Mouse (Mus musculus): ENCODE data around the gene Ddx41. TPM values are rescaled to one million over a fixed set of nuclear protein-coding genes. Genes with fewer than 3 reads are reported as not detected.

Ddx41 gene
- polyA plus RNA-seq, 1 experiment from 2014 or later = 56.7 TPM

DNA sequence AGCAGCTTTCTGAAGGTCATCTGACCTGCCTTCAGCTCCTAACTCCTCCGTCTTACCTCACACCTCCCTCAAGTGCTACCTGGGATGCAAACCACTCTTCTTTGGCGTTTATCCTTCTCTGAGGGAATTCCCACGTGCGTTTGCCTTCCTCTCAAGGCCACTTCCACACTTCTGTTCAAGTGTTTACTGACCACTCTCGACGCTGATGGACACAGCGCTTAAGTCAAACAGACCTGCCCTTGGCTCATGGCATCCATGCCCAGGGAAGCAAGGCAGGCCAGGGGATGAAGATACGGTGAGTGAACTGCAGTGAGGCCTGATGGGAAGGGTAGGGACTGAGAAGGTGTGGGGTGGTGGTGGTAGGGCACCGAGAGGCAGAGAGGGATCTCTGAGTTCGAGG is 35.9 kb downstream of the Ddx41 start:
- 75% methylated on average over 10 of the region's 10 CpGs for WGBS
- no peak overlapping the region for H3K9ac ChIP-seq
- no peak overlapping the region for H3K4me2 ChIP-seq
- H3K27me3 ChIP-seq = no peaks in the 10 kb centered on the region
- H3K27ac ChIP-seq = no peak overlapping the region
- no peaks in the 10 kb centered on the region for H3K9me3 ChIP-seq
- H3K4me1 ChIP-seq = peaks cover 4% of the 10 kb centered on the region; the same call in 1 of the 2 replicates
- no peak for ATAC-seq (ENCODE audit: insufficient number of reproducible peaks, low FRiP score, low TSS enrichment, low read depth)
- peaks cover 83% of the 10 kb centered on the region for H3K36me3 ChIP-seq
- no peak overlapping the region for H3K4me3 ChIP-seq

- H3K4me2 ChIP-seq = no peak overlapping the region
- ATAC-seq (ENCODE audit: insufficient number of reproducible peaks, low FRiP score, low TSS enrichment, low read depth) = no peak
- no peaks in the 10 kb centered on the region for H3K9me3 ChIP-seq
- peaks cover 66% of the 10 kb centered on the region for H3K36me3 ChIP-seq
- peaks cover 13% of the 10 kb centered on the region; the same call in 1 of the 2 replicates for H3K4me1 ChIP-seq
- no peak overlapping the region for H3K27ac ChIP-seq
- no peak overlapping the region for H3K4me3 ChIP-seq
- no peak overlapping the region for H3K9ac ChIP-seq
- WGBS = 66% methylated on average over 11 of the region's 11 CpGs
- no peaks in the 10 kb centered on the region for H3K27me3 ChIP-seq
These were observed 37.6 kb downstream of the Ddx41 start for GRCm38 (mm10) chr13:55498906-55499305.

DNA sequence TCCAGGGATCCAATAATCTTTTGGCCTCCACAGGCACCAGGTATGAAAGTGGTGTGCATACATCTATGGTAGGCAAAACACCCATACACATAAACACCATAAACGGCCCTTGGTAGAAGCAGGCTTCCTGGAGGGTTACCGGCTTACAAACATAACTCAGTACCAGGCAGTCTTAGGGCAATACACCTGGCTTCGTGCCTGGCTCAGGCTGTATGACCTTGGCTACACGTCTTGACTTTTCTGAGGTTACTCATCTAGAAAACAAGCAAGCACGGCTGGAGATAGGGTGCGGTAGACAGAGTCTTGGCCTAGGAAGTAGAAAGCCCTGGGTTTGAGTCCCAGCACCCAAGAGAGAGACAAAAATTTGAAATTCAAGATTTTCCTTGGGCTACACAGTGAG is 39.8 kb downstream of the Ddx41 start:
- peaks cover 46% of the 10 kb centered on the region for H3K36me3 ChIP-seq
- H3K9me3 ChIP-seq = no peaks in the 10 kb centered on the region
- no peaks in the 10 kb centered on the region for H3K27me3 ChIP-seq
- no peak for ATAC-seq (ENCODE audit: insufficient number of reproducible peaks, low FRiP score, low TSS enrichment, low read depth)
- peaks cover 13% of the 10 kb centered on the region; the same call in 1 of the 2 replicates for H3K4me1 ChIP-seq
- H3K9ac ChIP-seq = no peak overlapping the region
- WGBS = 85% methylated on average over 6 of the region's 6 CpGs
- H3K27ac ChIP-seq = no peak overlapping the region
- H3K4me2 ChIP-seq = no peak overlapping the region
- H3K4me3 ChIP-seq = no peak overlapping the region

DNA sequence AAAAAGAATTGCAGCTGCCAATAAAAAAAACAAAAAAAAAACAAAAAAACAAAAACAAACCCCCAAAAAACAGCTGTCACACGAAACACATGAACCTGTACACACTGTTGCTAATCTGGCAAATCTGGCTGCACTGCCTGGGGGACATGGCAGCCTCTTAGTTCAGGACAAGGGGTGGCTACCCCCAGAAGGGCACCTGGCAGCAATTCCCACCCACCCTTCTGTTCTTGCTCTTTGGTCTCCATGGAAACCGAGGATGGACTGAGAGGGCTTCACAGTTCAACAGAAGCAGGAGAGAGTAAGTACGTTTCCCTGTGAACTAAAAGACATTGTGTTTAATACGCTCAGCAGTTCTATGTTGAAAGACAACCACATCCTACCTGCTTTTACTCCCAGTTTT is 40.8 kb downstream of the Ddx41 start:
- WGBS = 41% methylated on average over 4 of the region's 4 CpGs
- ATAC-seq (ENCODE audit: insufficient number of reproducible peaks, low FRiP score, low TSS enrichment, low read depth) = no peak
- H3K4me1 ChIP-seq = peaks cover 13% of the 10 kb centered on the region; the same call in 1 of the 2 replicates
- H3K4me2 ChIP-seq = no peak overlapping the region
- peaks cover 36% of the 10 kb centered on the region for H3K36me3 ChIP-seq
- H3K27me3 ChIP-seq = no peaks in the 10 kb centered on the region
- no peak overlapping the region for H3K27ac ChIP-seq
- no peaks in the 10 kb centered on the region for H3K9me3 ChIP-seq
- no peak overlapping the region for H3K4me3 ChIP-seq
- no peak overlapping the region for H3K9ac ChIP-seq

- no peak for ATAC-seq (ENCODE audit: insufficient number of reproducible peaks, low FRiP score, low TSS enrichment, low read depth)
- H3K4me3 ChIP-seq = no peak overlapping the region
- H3K9ac ChIP-seq = no peak overlapping the region
- H3K27me3 ChIP-seq = no peaks in the 10 kb centered on the region
- 16% methylated on average over 18 of the region's 18 CpGs for WGBS
- no peaks in the 10 kb centered on the region for H3K9me3 ChIP-seq
- H3K36me3 ChIP-seq = peaks cover 31% of the 10 kb centered on the region
- no peak overlapping the region for H3K4me2 ChIP-seq
- H3K4me1 ChIP-seq = peaks cover 13% of the 10 kb centered on the region; the same call in 1 of the 2 replicates
- no peak overlapping the region for H3K27ac ChIP-seq
These were observed 41.4 kb downstream of the Ddx41 start for GRCm38 (mm10) chr13:55494883-55495621.

DNA sequence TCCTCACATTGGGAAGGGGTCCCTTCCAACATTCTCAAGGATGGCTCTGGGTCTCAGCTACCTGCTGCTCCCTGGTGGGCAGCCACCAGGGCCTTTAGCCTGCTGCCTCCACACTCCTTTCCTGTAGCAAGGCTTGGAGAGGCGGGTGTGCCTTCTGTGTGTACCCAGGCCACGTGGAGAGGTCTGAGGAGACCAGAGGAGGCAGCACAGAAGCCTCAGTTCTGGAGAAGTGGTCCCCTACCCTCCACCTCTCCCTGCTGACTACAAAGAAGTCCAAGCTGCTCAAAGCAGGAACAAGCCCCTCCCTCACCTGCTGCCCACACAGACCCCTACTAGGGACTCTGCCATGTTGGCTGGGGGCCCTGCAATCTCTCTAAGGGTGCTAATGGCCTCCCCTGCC is 42.2 kb downstream of the Ddx41 start:
- no peak overlapping the region for H3K9ac ChIP-seq
- no peak for ATAC-seq (ENCODE audit: insufficient number of reproducible peaks, low FRiP score, low TSS enrichment, low read depth)
- no peaks in the 10 kb centered on the region for H3K27me3 ChIP-seq

DNA sequence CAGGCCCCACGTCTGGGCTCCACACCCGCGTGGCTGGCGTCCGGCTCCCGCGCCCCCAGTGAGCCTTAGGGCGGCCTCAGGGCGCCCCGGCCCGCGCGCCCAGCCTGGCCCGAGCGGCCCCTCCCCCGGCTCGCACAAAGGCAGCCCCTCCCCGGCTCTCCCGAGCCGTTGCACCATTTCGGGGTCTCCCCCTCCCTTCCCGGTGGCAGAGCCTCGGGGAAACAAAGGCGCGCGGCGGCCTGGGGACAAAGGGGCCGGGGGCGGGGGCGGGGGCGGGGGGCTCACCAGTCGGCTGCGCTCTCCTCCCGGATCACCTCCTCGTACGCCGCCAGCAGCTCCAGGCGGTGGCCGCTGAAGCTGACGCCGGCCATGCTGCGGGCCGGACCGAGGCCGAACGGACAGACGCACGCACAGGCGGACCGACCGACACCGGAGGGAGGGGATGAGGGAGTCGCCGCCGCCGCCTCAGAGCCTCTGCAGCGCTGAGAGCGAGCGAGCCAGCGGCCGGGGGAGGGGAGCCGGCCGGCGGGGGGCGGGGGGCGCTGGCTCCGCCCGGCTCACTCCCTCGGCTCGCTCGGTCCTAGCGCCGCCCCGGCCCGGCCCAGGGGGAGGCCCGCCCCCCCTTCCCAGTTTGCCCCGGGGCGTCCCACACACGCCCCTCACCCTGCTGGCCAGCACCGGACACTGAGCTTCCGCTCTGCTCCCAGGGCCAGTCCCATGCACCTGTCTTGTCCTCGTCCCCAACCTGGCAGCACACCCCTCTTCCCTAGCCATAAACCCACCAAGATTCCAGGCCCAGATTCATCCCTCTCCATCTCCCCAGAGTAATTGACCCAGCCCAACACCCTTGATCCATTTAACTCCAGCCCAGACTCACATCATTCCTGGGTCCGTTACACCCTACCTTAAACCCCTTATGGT is 48.6 kb downstream of the Ddx41 start, which contains the start of gene Dbn1:
Dbn1 (minus strand) TSS at position 534 of the 921 bp plus-strand sequence.
- no peaks in the 10 kb centered on the region for H3K9me3 ChIP-seq
- H3K27ac ChIP-seq = peak within 1 kb of the TSS; percentile 91
- WGBS = under 1% methylated on average over 70 of the region's 83 CpGs
- H3K9ac ChIP-seq = peak within 1 kb of the TSS; percentile 96
- peak within 1 kb of the TSS; percentile 80 for H3K4me2 ChIP-seq
- peaks cover 50% of the 10 kb centered on the region for H3K4me1 ChIP-seq
- peak; percentile 81 for ATAC-seq (ENCODE audit: insufficient number of reproducible peaks, low FRiP score, low TSS enrichment, low read depth)
- H3K36me3 ChIP-seq = no peaks in the 10 kb centered on the region
- H3K27me3 ChIP-seq = no peaks in the 10 kb centered on the region
- peak within 1 kb of the TSS; percentile 93 for H3K4me3 ChIP-seq

More for the DNA sequence above, 42.2 kb downstream of the Ddx41 start:
- Histone ChIP-seq H3K4me2 (no peak overlapping the region), H3K9me3 (no peaks in the 10 kb centered on the region), H3K27ac (no peak overlapping the region), H3K4me1 (peaks cover 13% of the 10 kb centered on the region; the same call in 1 of the 2 replicates), H3K4me3 (no peak overlapping the region), H3K36me3 (peaks cover 25% of the 10 kb centered on the region)
- WGBS = 24% methylated on average over 2 of the region's 2 CpGs

DNA sequence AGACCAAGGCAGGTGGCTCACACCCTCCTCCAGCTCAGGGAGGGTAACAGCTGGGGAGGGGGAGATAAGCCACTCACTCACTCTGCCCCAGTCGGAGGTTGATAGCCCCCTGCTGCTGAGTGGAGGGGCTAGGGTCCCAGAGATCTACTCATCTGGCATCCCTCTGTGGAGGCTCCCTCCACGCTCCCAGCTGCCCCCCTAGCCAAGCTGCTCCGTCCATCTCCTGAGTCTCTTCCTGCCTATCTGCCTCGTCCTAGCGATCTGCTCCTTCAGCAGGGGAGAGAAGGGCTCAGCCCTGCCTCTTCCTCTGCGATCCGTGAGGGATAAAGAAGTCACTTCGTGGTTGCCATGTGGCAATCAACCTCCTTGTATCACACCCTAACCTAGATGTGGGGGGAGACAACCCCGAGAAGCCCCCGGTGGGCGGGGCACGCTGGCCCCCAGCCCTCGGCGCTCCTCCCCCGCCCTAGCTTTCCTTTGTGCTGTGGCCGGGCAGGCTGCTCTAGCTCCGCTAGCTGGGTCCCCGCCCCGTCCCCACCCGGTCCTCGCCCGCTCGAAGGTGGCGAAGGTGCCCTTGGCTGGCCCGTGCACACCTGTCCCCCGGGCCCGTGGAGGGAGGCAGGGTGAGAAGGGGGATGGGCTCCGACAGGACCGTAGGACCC is 49.4 kb downstream of the Ddx41 start:
- Histone ChIP-seq H3K36me3 (peaks cover 8% of the 10 kb centered on the region), H3K27ac (peak overlapping the region; percentile 91), H3K4me1 (peaks cover 56% of the 10 kb centered on the region), H3K4me2 (peak overlapping the region; percentile 80), H3K9ac (peak overlapping the region; percentile 96), H3K4me3 (peak overlapping the region; percentile 93), H3K9me3 (no peaks in the 10 kb centered on the region), H3K27me3 (no peaks in the 10 kb centered on the region)
- WGBS = 0% methylated on average over 28 of the region's 29 CpGs
- ATAC-seq (ENCODE audit: insufficient number of reproducible peaks, low FRiP score, low TSS enrichment, low read depth) = peak; percentile 50

DNA sequence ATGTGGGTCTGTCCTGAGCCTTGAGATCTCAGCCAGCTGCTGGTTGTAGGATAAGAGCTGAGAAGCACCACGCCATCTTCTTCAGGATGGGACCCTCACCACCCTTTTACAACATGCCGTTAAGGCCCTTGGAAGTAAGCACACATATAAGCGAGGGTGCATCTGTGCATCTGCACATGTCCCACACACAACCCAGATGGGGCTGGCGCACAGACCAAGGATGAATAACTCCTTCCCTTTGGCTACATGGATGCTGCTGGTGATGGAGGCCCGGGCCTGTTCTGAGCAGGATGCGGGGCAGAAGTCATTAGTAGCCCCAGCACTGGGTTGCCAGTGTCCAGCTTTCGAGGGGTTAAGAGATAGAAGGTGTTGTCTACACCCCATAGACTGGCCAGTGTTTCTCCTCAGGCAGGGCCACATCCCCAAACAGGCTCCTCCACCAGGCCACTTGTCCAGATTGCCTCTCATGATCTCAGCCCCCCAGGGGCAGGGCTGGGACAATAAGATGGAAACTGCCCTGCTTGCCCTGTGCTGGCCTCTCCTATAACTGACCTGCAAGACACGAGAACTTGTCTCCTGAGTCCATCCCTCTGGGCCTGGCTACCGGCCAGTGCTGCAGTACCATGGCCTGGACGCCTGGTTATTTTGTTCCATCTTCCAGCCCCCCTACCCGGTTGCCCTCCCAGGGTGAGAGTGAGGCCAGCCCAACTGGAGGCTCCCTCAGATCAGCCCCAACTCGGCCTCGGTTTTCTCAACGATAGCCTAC is 50.2 kb downstream of the Ddx41 start:
- H3K36me3 ChIP-seq = peaks cover 16% of the 10 kb centered on the region
- H3K9me3 ChIP-seq = no peaks in the 10 kb centered on the region
- peak overlapping the region; percentile 91 for H3K27ac ChIP-seq
- H3K9ac ChIP-seq = peak overlapping the region; percentile 96
- H3K4me1 ChIP-seq = peaks cover 56% of the 10 kb centered on the region
- peak overlapping the region; percentile 93 for H3K4me3 ChIP-seq
- ATAC-seq (ENCODE audit: insufficient number of reproducible peaks, low FRiP score, low TSS enrichment, low read depth) = no peak
- H3K4me2 ChIP-seq = peak overlapping the region; percentile 80
- 34% methylated on average over 14 of the region's 14 CpGs for WGBS
- H3K27me3 ChIP-seq = no peaks in the 10 kb centered on the region

DNA sequence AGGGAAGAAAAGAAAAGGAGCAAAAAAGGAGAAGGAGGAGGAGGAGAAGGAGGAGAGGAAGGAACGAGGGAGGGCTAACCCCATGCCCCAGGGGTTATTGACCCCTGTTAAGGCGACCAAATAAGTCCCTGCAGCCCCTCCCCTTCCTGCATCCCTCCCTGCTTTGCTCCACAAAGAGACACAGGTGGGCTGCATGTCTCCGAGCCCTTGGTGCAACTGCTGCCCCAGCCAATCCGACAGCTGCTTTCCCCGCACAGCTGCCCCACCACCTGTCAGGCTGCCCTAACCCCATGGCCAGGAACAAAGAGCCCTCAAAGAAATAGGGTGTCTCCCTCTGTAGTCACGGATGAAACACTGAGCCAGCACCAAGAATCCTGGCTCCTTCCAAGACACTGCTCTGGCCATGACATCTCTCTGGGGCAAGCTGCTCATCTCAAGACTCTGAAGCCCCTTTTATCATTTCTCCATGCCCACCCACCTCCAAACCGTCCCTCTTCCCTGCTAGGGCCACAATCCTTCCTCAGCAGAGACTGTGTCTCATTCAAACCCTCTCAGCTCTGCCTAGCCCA is 51.9 kb downstream of the Ddx41 start:
- H3K27ac ChIP-seq = 0 out of 2 replicates have a peak overlapping the region, but pooled peaks have one; percentile 57
- ATAC-seq (ENCODE audit: insufficient number of reproducible peaks, low FRiP score, low TSS enrichment, low read depth) = no peak
- H3K4me2 ChIP-seq = 0 out of 2 replicates have a peak overlapping the region, but pooled peaks have one; percentile 2
- 28% methylated on average over 7 of the region's 7 CpGs for WGBS
- H3K9me3 ChIP-seq = no peaks in the 10 kb centered on the region
- peaks cover 56% of the 10 kb centered on the region for H3K4me1 ChIP-seq
- no peaks in the 10 kb centered on the region for H3K27me3 ChIP-seq
- H3K4me3 ChIP-seq = no peak overlapping the region
- 0 out of 2 replicates have a peak overlapping the region, but pooled peaks have one; percentile 10 for H3K9ac ChIP-seq
- H3K36me3 ChIP-seq = peaks cover 32% of the 10 kb centered on the region

Data from limb, embryonic 15.5 days (tissue).